Mouse (Mus musculus) hindbrain, postnatal 0 days (tissue): Measurements from ENCODE around the gene Gnl1. TPM values are rescaled to one million over a fixed set of nuclear protein-coding genes. Genes with fewer than 3 reads are reported as not detected.
"Not testable (repeated sequence)": the region's sequence is repeated elsewhere in the genome, so short reads cannot be mapped to it uniquely, and the experiment has no call there.

Experiments used
- ATAC-seq: fragments of 200-750 bp; cut with Nextera tagmentation; 2 replicates; pipeline ENCODE4 v1.8.0; 2017; ENCODE audit warnings: mild to moderate bottlenecking, moderate TSS enrichment, moderate library complexity
- DNase-seq: peaks from one replicate; pipeline ENCODE4 v3.0.0-alpha.2; 2015; ENCODE audit warnings: low spot score
- H3K27ac ChIP-seq: fragments of 300-500 bp; sonication (generic); 2 replicates; pipeline ENCODE4 v1.5.1; 2014; ENCODE audit warnings: mild to moderate bottlenecking
- H3K27me3 ChIP-seq: fragments of 300-500 bp; sonication (generic); 2 replicates; pipeline ENCODE4 v1.6.1; 2014; ENCODE audit warnings: low read length, mixed read lengths; ENCODE audit not compliant: insufficient read depth
- H3K36me3 ChIP-seq: fragments of 300-500 bp; sonication (generic); 2 replicates; pipeline ENCODE4 v1.6.1; 2014; ENCODE audit warnings: low read length, mixed read lengths; ENCODE audit not compliant: insufficient read depth
- H3K4me1 ChIP-seq: fragments of 300-500 bp; sonication (generic); 2 replicates; pipeline ENCODE4 v1.6.1; 2014; ENCODE audit warnings: antibody characterized with exemption, low read length, mixed read lengths; ENCODE audit not compliant: insufficient read depth
- H3K4me2 ChIP-seq: fragments of 300-500 bp; sonication (generic); 2 replicates; pipeline ENCODE4 v1.6.1; 2014; ENCODE audit warnings: low read depth, mild to moderate bottlenecking, low read length, moderate library complexity, mixed read lengths
- H3K4me3 ChIP-seq: fragments of 300-500 bp; sonication (generic); 2 replicates; pipeline ENCODE4 v1.5.1; 2014; ENCODE audit warnings: low read length
- H3K9ac ChIP-seq: fragments of 300-500 bp; sonication (generic); replicated peaks from 2 replicates; pipeline ENCODE4 v1.6.1; 2014; ENCODE audit warnings: mild to moderate bottlenecking, low read length, moderate library complexity, mixed read lengths
- H3K9me3 ChIP-seq: fragments of 300-500 bp; sonication (generic); 2 replicates; pipeline ENCODE4 v1.6.1; 2016; ENCODE audit warnings: low read length, mixed read lengths
- CTCF ChIP-seq: IDR thresholded peaks from 2 replicates; pipeline ENCODE4 v1.5.1; 2016; ENCODE audit warnings: antibody characterized with exemption, control low read depth, low read depth
- WGBS: fragments of 180-500 bp; shearing (Covaris S2); extraction: QIAGEN DNeasy Blood & Tissue Kit; methylation state at CpG from one replicate; pipeline ENCODE4 v1.1.7; 2014; 5-methylcytosine and 5-hydroxymethylcytosine counted together
- polyA plus RNA-seq: library from polyadenylated mRNA; unstranded; fragments of >200 nt; fragmentation: Nextera tagmentation; extraction: Ambion mirVana; gene quantifications from 2 replicates; pipeline ENCODE4 v1.2.1, GENCODE M21; 2015
- total RNA-seq: library from RNA; depleted of rRNA; stranded (reverse); fragments of >200 nt; gene quantifications from 2 replicates; pipeline ENCODE4 v1.2.3, GENCODE M21; 2014; rRNA removed

Gene Gnl1
- 101 and 106 TPM in 2 replicates for total RNA-seq
- polyA plus RNA-seq = 75.8 and 76.2 TPM in 2 replicates

- Histone ChIP-seq H3K4me3 (peak within 1 kb of the TSS; percentile 77), H3K4me1 (peaks cover 12% of the 10 kb centered on the region; the same call in 1 of the 2 replicates), H3K4me2 (peak within 1 kb of the TSS; percentile 69), H3K9ac (peak within 1 kb of the TSS; percentile 73), H3K27ac (peak within 1 kb of the TSS; percentile 97), H3K36me3 (peaks cover 26% of the 10 kb centered on the region), H3K27me3 (no peaks in the 10 kb centered on the region), H3K9me3 (no peaks in the 10 kb centered on the region)
- no peak for TF ChIP-seq CTCF
- WGBS = 1% methylated on average over 83 of the region's 109 CpGs
- ATAC-seq (peak; percentile 88), DNase-seq (peak; percentile 94)
Measured at GRCm38 (mm10) chr17:35979401-35980362, at the start of gene Gnl1, which contains the start of gene Prr3. Gene Gnl1 (plus strand): TSS chr17:35979851. Gene Prr3 (minus strand): TSS chr17:35980236.

- WGBS = 98% methylated on average over 12 of the region's 12 CpGs
- Histone ChIP-seq H3K4me3 (no peak overlapping the region), H3K27me3 (no peaks in the 10 kb centered on the region), H3K9me3 (no peaks in the 10 kb centered on the region), H3K4me2 (no peak overlapping the region), H3K4me1 (no peaks in the 10 kb centered on the region), H3K36me3 (peaks cover 48% of the 10 kb centered on the region), H3K9ac (no peak overlapping the region), H3K27ac (no peak overlapping the region)
- no peak for DNase-seq
- ATAC-seq = no peak
- no peak for TF ChIP-seq CTCF
Measured at GRCm38 (mm10) chr17:35930627-35931026, 49.0 kb upstream of the Gnl1 start.

- no peak for DNase-seq
- no peaks in the 10 kb centered on the region for H3K27me3 ChIP-seq
Measured at GRCm38 (mm10) chr17:35932608-35933007, 47.0 kb upstream of the Gnl1 start.

GRCm38 (mm10) chr17:35935763-35936162 lies 43.9 kb upstream of the Gnl1 start:
- H3K36me3 ChIP-seq, H3K9me3 ChIP-seq, ATAC-seq, H3K27me3 ChIP-seq, DNase-seq, H3K4me1 ChIP-seq, H3K4me3 ChIP-seq, H3K9ac ChIP-seq, H3K4me2 ChIP-seq, H3K27ac ChIP-seq: not testable (repeated sequence)
- 89% methylated on average over 14 of the region's 14 CpGs for WGBS

More at GRCm38 (mm10) chr17:35932608-35933007, 47.0 kb upstream of the Gnl1 start:
- H3K4me3 ChIP-seq = no peak overlapping the region
- no peak overlapping the region for H3K4me2 ChIP-seq
- H3K9me3 ChIP-seq = no peaks in the 10 kb centered on the region
- ATAC-seq = no peak
- no peak overlapping the region for H3K9ac ChIP-seq
- H3K36me3 ChIP-seq = peaks cover 34% of the 10 kb centered on the region
- WGBS = 83% methylated on average over 4 of the region's 4 CpGs
- H3K27ac ChIP-seq = no peak overlapping the region
- no peak for TF ChIP-seq CTCF
- no peaks in the 10 kb centered on the region for H3K4me1 ChIP-seq

GRCm38 (mm10) chr17:35937700-35938348 lies 41.8 kb upstream of the Gnl1 start:
- DNase-seq (peak; percentile 72), ATAC-seq (peak; percentile 78)
- 51% methylated on average over 2 of the region's 2 CpGs for WGBS
- no peak overlapping the region for H3K4me2 ChIP-seq
- H3K4me1 ChIP-seq = no peaks in the 10 kb centered on the region
- H3K9me3 ChIP-seq = no peaks in the 10 kb centered on the region
- H3K27ac ChIP-seq = no peak overlapping the region
- no peak overlapping the region for H3K4me3 ChIP-seq
- no peaks in the 10 kb centered on the region for H3K27me3 ChIP-seq
- TF ChIP-seq CTCF = peak; percentile 87
- no peak overlapping the region for H3K9ac ChIP-seq
- H3K36me3 ChIP-seq = no peaks in the 10 kb centered on the region

- Histone ChIP-seq H3K4me3 (no peak overlapping the region), H3K9me3 (no peaks in the 10 kb centered on the region), H3K4me2 (no peak overlapping the region), H3K36me3 (no peaks in the 10 kb centered on the region), H3K27me3 (no peaks in the 10 kb centered on the region), H3K9ac (no peak overlapping the region), H3K27ac (no peak overlapping the region), H3K4me1 (no peaks in the 10 kb centered on the region)
- no peak for ATAC-seq
- no peak for TF ChIP-seq CTCF
- WGBS = 56% methylated on average over 2 of the region's 2 CpGs
- DNase-seq = no peak
Measured at GRCm38 (mm10) chr17:35939108-35939507, 40.5 kb upstream of the Gnl1 start.
